Mouse (Mus musculus) 416B (cell line): ENCODE results near the gene Gm9999.
"Not testable (repeated sequence)": the region's sequence is repeated elsewhere in the genome, so short reads cannot be mapped to it uniquely, and the experiment has no call there.

Source experiments
- DNase-seq: peaks from one replicate; pipeline ENCODE4 v3.0.0; 2011; ENCODE audit warnings: low read depth

Gm9999 gene

GRCm38 (mm10) chr7:46983280-46983679 lies at the start of gene Gm9999:
Gene Gm9999 (plus strand): TSS chr7:46983580.
- no peak for DNase-seq

- peak; percentile 52 for DNase-seq
These were observed 48.6 kb upstream of the Gm9999 start for GRCm38 (mm10) chr7:46934788-46935187.

DNA sequence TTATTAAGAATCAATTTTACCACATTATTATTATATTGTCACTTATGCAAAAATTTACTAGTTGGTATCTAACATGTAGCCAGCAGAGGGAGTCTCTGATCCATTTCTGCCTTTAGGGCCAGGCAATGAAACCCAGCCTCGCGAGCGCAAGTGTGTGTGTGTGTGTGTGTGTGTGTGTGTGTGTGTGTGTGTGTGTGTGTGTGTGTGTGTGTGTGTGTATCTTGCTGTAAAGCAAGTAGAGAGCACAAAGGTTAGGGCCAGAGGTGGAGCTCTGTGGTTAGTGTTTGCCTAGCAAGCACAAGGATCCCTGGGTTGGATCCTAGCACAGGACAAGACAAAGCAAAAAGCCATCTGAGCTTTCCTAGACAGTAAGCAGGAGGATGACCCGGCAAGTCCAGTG lies 47.5 kb upstream of the Gm9999 start:
- DNase-seq, result peak; percentile 78

DNA sequence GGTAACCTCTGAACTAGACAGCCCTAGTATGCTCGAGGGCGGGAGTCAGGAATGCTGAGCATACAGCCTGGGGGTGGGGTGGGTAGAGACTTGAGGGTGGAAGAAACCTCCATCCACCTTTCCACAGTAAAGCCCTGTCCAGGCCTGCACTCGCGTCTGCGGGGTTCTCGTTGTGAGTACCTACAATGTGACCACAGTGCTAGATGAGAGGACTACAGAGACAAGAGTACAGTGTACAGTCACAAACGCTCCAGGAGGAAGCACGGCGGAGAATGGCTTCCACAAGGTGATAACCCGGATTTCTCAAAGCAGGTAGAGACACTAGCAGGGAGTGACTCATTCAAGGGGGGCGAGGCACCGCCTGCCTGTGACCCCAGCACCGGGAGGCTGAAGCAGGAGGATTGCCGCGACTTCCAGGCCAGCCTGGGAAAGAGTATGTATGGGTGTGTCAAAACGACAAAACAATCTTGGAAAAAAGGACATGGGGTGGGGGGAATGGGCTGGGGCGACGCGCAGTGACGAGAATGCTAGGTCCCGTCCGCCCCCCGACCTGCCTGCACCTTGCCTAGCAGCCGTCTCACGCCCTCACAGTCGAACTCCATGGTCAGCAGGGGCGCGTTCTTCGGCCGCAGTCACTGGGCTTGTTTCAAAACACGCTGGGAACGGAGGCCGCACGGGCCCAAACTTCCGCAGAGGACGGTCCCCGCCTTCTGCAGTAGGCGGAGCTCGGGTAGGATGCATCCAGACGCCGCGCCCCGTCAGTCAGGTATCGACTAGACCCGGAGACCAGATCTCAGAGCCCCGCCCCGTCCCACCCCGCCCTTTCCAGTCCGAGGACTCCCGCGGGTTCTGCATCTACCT lies 25.3 kb upstream of the Gm9999 start, which contains the start of gene Uevld:
Gene Uevld, minus strand, starts transcription at position 697 of the 861 bp plus-strand sequence.
- peak; percentile 94 for DNase-seq

DNA sequence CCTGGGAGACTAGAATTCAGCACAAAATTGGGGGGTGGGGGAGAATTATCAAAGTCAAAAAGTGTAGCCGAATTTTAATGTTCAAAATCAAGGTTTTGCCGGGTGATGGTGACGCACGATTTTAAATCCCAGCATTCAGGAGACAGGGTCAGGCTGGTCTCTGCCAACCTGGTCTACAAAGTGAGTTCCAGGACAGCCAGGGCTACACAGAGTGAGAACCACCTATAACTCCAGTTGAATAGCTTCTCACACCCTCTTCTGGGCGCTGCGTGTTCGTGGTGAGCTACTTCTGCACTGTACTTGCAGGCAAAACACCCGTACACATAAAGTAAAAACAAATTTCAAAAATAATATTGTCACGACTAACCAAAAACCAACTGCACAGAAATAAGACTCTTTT lies 24.5 kb upstream of the Gm9999 start:
- no peak for DNase-seq

- DNase-seq, result peak; percentile 58
These were observed 22.4 kb upstream of the Gm9999 start for GRCm38 (mm10) chr7:46960991-46961390.

DNA sequence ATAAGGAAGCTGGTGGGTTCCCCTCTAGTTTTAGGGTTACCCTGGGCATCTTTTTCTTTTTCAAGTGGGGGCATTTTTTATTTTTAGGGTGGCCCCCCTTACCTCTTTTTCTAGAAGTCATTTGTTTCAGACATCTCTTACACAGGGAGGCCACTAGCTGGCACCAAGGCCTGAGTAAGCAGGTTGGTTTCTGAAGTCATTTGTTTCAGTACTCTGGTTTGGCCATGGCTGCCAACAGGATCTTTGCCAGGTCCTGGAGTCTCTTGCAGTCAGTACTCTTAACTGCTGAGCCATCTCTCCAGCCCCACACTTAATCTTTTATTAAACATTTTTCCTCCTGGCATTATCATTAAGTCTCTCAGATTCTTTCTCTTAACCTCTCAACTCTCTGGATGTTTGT lies 21.2 kb upstream of the Gm9999 start:
- DNase-seq, result no peak

- DNase-seq, result peak; percentile 90
These were observed 20.4 kb upstream of the Gm9999 start for GRCm38 (mm10) chr7:46962806-46963618.

GRCm38 (mm10) chr7:46964070-46964469 lies 19.3 kb upstream of the Gm9999 start:
- DNase-seq, result peak; percentile 63

GRCm38 (mm10) chr7:46969898-46970297 lies 13.5 kb upstream of the Gm9999 start:
- DNase-seq, result no peak

- no peak for DNase-seq
These were observed 8.7 kb upstream of the Gm9999 start for GRCm38 (mm10) chr7:46974648-46975047.

DNA sequence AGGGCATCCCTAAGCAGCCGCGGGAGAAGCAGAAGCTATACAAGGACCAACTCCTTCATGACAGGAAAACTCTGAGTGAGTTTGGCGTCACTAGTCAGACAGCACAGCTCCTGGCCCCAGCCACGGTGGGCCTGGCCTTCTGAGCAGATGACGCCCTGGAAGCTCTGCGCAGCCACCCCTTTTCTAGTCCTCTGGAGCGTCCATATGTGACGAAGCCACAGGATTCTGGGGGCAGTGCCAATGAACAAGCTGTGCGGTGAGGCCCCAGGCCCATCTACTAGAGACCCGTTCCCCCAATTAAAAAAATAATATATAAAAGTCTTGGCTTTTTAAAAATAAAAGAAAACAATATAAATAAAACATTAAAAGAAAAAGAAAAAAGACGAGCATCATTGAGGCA lies 7.9 kb upstream of the Gm9999 start:
- DNase-seq, result no peak

DNA sequence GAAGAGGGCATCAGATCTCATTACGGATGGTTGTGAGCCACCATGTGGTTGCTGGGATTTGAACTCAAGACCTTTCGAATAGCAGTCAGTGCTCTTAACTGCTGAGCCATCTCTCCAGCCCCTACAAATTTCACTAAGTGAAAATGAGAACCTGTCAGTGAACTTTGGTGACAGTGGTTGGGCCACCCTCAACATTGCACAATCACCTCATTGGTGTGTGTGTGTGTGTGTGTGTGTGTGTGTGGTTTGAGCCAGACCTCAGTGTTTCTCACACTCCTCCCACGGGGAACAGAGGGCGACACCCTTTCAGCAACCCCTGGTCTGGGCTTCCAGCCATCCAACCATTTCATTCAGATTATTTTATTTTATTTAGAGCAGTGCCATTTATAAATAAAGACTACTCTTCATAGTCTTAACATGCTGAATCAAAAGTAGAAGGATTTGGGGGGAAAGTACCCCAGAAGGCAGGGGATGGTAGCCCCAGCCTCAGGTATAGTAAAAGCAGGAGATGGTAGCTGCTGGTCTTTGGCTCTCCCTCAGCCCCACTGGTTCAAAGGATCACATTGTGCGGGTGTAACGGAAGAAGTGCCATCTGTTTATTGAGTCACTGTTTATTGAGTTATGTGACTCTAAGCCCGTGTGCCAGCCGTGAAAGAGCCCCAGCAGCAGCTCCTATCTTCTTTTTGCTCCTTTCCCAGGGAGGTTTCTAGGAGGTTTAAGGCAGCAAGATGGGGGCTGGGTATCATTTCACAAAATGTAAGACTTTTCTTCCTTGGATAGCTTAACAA lies 2.5 kb downstream of the Gm9999 start:
- DNase-seq, result peak; percentile 92

DNA sequence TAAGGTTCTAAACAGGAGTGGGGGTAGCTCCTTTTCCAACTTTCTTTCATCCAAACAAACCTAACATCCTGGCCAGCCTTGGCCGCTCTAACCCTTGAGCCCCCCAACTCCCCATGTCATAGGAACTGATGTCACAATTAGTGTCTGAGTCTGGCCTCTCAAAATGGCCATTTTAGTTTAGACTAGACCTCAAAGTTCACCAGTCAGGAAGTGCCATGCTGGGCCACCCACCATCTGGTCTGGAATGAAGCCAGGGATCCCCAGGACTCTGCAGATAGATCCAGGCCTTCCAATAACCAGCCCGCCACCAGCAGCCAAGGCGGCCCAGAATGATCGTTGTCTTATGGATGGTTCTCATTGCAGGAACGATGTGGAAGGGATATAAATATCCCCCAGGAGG lies 3.3 kb downstream of the Gm9999 start:
- DNase-seq, result peak; percentile 85

DNA sequence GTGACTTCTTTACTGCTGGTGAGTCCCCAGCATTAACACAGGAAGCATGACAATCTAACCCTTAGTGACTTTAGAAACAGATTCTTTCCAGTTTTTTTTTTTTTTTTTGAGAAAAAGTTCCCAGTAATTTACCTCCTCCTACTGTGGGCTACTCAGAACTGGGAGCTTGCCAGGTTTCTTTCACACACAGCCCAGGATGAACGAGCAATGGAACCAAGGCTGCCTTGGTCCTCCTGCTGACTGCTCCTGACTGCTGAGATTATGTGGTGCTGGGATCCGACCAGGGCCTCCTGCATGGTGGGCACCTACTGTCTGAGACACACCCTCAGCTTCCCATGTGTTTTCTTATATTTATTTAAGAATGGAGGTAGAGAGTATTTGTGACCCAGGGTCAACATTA lies 3.7 kb downstream of the Gm9999 start:
- no peak for DNase-seq

DNA sequence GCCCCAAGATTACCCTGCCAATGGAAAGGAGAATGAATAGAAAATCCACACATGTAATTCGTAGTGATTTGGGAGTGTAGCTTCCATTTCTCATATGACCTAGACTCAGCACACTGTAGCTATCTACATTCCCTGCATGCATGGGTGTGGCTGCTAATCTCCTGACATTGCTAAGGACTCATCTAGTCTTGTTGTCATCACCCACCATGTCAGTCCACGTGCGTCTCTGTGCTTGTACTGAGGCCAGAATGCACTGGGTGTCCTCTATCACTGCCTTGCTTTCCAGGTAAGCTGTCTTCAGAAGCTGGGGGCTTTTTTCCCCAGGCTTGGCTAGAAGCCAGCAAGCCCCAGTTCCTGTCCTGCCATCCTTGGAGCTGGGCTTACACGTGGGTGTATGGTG lies 6.0 kb downstream of the Gm9999 start:
- DNase-seq, result not testable (repeated sequence)

- DNase-seq, result no peak
These were observed 9.7 kb downstream of the Gm9999 start for GRCm38 (mm10) chr7:46993079-46993478.

DNA sequence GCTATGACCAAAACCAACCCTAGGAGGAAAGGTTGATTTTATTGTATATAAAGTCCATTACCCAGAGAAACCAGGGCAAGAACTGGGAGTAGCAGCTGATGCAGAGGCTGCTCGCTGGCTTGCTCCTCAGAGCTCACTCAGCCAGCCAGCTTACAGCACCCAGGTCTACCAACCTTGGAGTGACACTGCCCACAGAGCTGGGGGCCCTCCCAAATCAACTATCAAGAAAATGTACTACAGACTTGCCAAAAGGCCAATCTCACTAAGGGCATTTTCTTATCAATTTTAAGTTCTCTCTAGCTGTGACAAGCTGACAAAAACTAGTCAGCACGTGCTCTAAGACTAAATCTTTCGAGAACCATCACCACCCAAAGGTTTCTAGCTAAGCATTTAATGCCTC lies 12.2 kb downstream of the Gm9999 start:
- DNase-seq, result no peak

DNA sequence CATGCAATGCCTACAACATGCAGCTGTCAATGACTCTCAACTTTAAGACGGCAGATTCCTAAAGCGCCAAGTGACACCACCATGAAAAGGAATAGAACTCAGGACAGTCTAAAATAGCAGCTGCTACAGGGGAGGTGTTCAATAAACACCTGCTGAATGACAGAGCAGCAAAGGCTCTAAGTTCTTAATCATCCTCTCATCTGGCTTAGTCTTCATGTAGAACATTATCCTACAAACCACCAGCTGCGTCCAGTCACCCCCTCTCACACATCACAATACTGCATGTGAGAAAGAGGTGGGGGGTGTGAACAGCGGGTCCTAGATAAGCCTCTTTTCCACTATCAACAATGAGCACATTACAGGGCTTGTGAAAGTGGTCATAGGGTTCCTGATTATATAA lies 13.6 kb downstream of the Gm9999 start:
- no peak for DNase-seq

- no peak for DNase-seq
These were observed 14.4 kb downstream of the Gm9999 start for GRCm38 (mm10) chr7:46997644-46998395.

GRCm38 (mm10) chr7:46998942-46999341 lies 15.6 kb downstream of the Gm9999 start:
- DNase-seq, result peak; percentile 42
